Mouse (Mus musculus) midbrain, embryonic 13.5 days (tissue): Measurements from ENCODE around the gene Serinc2. TPM values are rescaled to one million over a fixed set of nuclear protein-coding genes. Genes with fewer than 3 reads are reported as not detected.

Experiments
- ATAC-seq: fragments of 200-750 bp; cut with Nextera tagmentation; 2 replicates; pipeline ENCODE4 v1.8.0; 2017; ENCODE audit warnings: mild to moderate bottlenecking, moderate TSS enrichment, moderate library complexity
- H3K27ac ChIP-seq: fragments of 300-500 bp; sonication (generic); 2 replicates; pipeline ENCODE4 v1.5.1; 2015; ENCODE audit warnings: inconsistent platforms, mild to moderate bottlenecking, moderate library complexity
- H3K27me3 ChIP-seq: fragments of 300-500 bp; sonication (generic); 2 replicates; pipeline ENCODE4 v1.6.1; 2015; ENCODE audit warnings: mild to moderate bottlenecking, inconsistent platforms
- H3K36me3 ChIP-seq: fragments of 300-500 bp; sonication (generic); 2 replicates; pipeline ENCODE4 v1.6.1; 2015; ENCODE audit warnings: mild to moderate bottlenecking, inconsistent platforms
- H3K4me1 ChIP-seq: fragments of 300-500 bp; sonication (generic); replicated peaks from 2 replicates; pipeline ENCODE4 v1.6.1; 2015; ENCODE audit warnings: inconsistent platforms
- H3K4me2 ChIP-seq: fragments of 300-500 bp; sonication (generic); replicated peaks from 2 replicates; pipeline ENCODE4 v1.6.1; 2015; ENCODE audit warnings: moderate library complexity, mild to moderate bottlenecking, inconsistent platforms
- H3K4me3 ChIP-seq: fragments of 300-500 bp; sonication (generic); replicated peaks from 2 replicates; pipeline ENCODE4 v1.5.1; 2015; ENCODE audit warnings: mild to moderate bottlenecking, inconsistent platforms
- H3K9ac ChIP-seq: fragments of 300-500 bp; sonication (generic); replicated peaks from 2 replicates; pipeline ENCODE4 v1.6.1; 2015; ENCODE audit warnings: mild to moderate bottlenecking, inconsistent platforms
- H3K9me3 ChIP-seq: fragments of 300-500 bp; sonication (generic); 2 replicates; pipeline ENCODE4 v1.6.1; 2016; ENCODE audit warnings: mild to moderate bottlenecking, inconsistent platforms
- WGBS: fragments of 180-500 bp; shearing (Covaris S2); methylation state at CpG from one replicate; pipeline ENCODE4 v1.1.7; 2015; 5-methylcytosine and 5-hydroxymethylcytosine counted together
- polyA plus RNA-seq: library from polyadenylated mRNA; unstranded; fragments of >200 nt; fragmentation: Nextera tagmentation; extraction: Ambion mirVana; gene quantifications from 2 replicates; pipeline ENCODE4 v1.2.1, GENCODE M21; 2015

The Serinc2 gene
- polyA plus RNA-seq, 1 experiment from 2014 or later = 70.8 TPM

GRCm38 (mm10) chr4:130295047-130295745 is 16.2 kb upstream of the Serinc2 start:
- no peaks in the 10 kb centered on the region for H3K4me1 ChIP-seq
- H3K4me2 ChIP-seq = no peak overlapping the region
- no peaks in the 10 kb centered on the region for H3K36me3 ChIP-seq
- no peak overlapping the region for H3K4me3 ChIP-seq
- H3K27ac ChIP-seq = no peak overlapping the region
- no peak overlapping the region for H3K9ac ChIP-seq
- no peaks in the 10 kb centered on the region for H3K27me3 ChIP-seq
- ATAC-seq = no peak
- WGBS = 57% methylated on average over 23 of the region's 23 CpGs
- H3K9me3 ChIP-seq = no peaks in the 10 kb centered on the region

GRCm38 (mm10) chr4:130294513-130294912 is 15.5 kb upstream of the Serinc2 start:
- Histone ChIP-seq H3K27me3 (no peaks in the 10 kb centered on the region), H3K4me1 (no peaks in the 10 kb centered on the region), H3K27ac (no peak overlapping the region), H3K9ac (no peak overlapping the region), H3K36me3 (no peaks in the 10 kb centered on the region), H3K9me3 (no peaks in the 10 kb centered on the region), H3K4me2 (no peak overlapping the region), H3K4me3 (no peak overlapping the region)
- no peak for ATAC-seq
- 86% methylated on average over 8 of the region's 8 CpGs for WGBS

- peak; percentile 70 for ATAC-seq
- no peaks in the 10 kb centered on the region for H3K27me3 ChIP-seq
- H3K9ac ChIP-seq = no peak overlapping the region
- H3K9me3 ChIP-seq = no peaks in the 10 kb centered on the region
- H3K27ac ChIP-seq = no peak overlapping the region
- no peaks in the 10 kb centered on the region for H3K36me3 ChIP-seq
- H3K4me1 ChIP-seq = no peaks in the 10 kb centered on the region
- no peak overlapping the region for H3K4me2 ChIP-seq
- H3K4me3 ChIP-seq = no peak overlapping the region
- WGBS = 5% methylated on average over 4 of the region's 4 CpGs
Observed at GRCm38 (mm10) chr4:130292271-130292670, 13.3 kb upstream of the Serinc2 start.

DNA sequence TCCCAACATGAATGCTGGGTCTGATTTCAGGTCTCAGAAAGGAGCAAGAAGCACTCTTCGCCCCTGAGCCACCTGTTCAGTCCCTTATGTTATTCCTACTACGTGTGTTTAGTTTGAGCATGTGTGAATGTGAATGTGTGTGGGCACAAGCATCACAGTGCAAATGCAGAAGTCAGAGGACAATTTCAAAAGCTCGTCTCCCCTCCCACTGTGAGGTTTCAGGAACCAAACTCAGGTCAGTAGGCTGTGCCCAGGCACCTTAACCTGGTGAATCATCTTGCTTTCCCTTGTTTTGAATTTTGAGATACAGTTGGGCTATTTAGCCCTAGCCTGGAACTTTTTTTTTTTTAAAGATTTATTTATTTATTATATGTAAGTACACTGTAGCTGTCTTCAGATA is 10.8 kb upstream of the Serinc2 start:
- Histone ChIP-seq H3K27me3 (no peaks in the 10 kb centered on the region), H3K4me1 (no peaks in the 10 kb centered on the region), H3K4me2 (no peak overlapping the region), H3K36me3 (no peaks in the 10 kb centered on the region), H3K9ac (no peak overlapping the region), H3K4me3 (no peak overlapping the region), H3K9me3 (no peaks in the 10 kb centered on the region), H3K27ac (no peak overlapping the region)
- ATAC-seq = no peak
- 80% methylated on average over 3 of the region's 3 CpGs for WGBS

DNA sequence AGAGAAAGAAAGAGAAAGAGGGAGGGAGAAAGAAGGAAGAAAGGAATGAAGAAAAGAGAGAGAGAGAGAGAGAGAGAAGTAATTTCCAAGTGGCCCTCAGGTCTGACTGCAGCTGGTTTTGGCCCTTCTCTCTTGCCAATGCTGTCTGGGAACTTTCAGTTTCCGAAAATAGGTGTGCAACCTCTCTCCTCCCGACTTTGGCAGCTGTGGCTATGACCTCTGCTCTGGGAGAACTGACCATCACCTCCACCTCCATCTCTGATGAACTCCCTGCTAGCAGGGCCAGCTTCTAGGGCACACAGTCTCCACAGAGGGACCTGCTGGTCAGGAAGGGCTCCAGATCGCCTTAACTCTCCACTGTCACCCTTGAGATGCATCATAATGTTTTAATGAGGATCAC is 7.5 kb upstream of the Serinc2 start:
- H3K9me3 ChIP-seq = no peaks in the 10 kb centered on the region
- no peaks in the 10 kb centered on the region for H3K4me1 ChIP-seq
- H3K27me3 ChIP-seq = no peaks in the 10 kb centered on the region
- no peaks in the 10 kb centered on the region for H3K36me3 ChIP-seq
- no peak for ATAC-seq
- no peak overlapping the region for H3K9ac ChIP-seq
- no peak overlapping the region for H3K27ac ChIP-seq
- WGBS = 67% methylated on average over 3 of the region's 3 CpGs
- no peak overlapping the region for H3K4me3 ChIP-seq
- no peak overlapping the region for H3K4me2 ChIP-seq

DNA sequence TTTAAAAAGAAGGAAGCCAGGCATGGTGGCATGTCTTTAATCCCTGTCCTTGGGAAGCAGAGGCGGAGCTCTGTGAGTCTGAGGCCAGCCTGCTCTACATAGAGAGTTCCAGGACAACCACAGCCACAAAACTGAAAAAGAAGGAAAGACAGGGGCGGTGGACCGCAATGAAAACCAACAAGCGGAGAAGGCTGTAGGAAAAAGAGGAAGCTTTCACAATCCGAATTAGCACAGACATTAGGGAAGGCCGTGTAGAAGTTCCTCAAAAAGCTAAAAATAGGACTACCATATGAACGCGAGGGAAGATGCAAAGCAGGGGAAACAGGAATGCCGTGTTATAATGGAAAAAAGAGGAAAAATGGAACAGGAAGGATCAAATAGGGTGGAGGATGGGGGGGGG is 4.8 kb upstream of the Serinc2 start:
- H3K27ac ChIP-seq = no peak overlapping the region
- H3K9me3 ChIP-seq = no peaks in the 10 kb centered on the region
- no peaks in the 10 kb centered on the region for H3K36me3 ChIP-seq
- no peak overlapping the region for H3K4me3 ChIP-seq
- ATAC-seq = no peak
- H3K4me1 ChIP-seq = no peaks in the 10 kb centered on the region
- H3K9ac ChIP-seq = no peak overlapping the region
- no peaks in the 10 kb centered on the region for H3K27me3 ChIP-seq
- WGBS = 85% methylated on average over 9 of the region's 9 CpGs
- no peak overlapping the region for H3K4me2 ChIP-seq

GRCm38 (mm10) chr4:130282856-130283255 is 3.9 kb upstream of the Serinc2 start:
- H3K27ac ChIP-seq = no peak overlapping the region
- no peaks in the 10 kb centered on the region for H3K27me3 ChIP-seq
- no peaks in the 10 kb centered on the region for H3K9me3 ChIP-seq
- H3K4me1 ChIP-seq = no peaks in the 10 kb centered on the region
- WGBS = 77% methylated on average over 5 of the region's 5 CpGs
- no peak for ATAC-seq
- no peak overlapping the region for H3K4me3 ChIP-seq
- no peaks in the 10 kb centered on the region for H3K36me3 ChIP-seq
- no peak overlapping the region for H3K4me2 ChIP-seq
- H3K9ac ChIP-seq = no peak overlapping the region

DNA sequence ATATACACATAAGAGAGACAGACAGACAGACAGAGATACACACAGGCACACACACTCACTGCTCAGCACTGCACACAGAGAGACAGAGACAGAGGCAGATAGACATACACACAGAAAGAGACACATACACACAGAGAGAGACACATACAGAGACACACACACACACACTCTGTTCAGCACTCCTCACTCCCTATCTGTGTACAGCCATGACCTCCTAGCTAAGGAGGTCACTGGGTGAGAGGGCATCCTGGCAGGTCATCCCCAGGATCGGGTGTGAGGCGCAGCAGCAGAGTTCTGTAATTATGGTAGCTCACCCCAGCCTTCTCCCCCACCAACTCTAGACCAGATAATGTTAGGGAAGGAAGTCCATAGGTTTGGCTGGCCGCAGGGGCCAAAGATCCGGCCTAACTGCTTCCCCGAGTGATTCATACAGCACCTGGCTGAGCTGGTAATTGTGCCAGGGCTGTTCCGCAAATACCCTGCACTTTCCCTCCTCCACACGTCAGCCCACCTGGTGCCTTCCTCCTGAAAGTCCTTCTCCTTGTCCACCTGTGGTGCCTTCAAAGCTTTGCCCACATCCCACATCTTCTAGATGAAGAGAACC is 2.3 kb downstream of the Serinc2 start:
- WGBS = 76% methylated on average over 7 of the region's 7 CpGs

GRCm38 (mm10) chr4:130275823-130276105 is 3.2 kb downstream of the Serinc2 start:
- WGBS = 39% methylated on average over 5 of the region's 5 CpGs
- Histone ChIP-seq H3K9ac (peak overlapping the region; percentile 99), H3K4me1 (peaks cover 36% of the 10 kb centered on the region), H3K4me2 (peak overlapping the region; percentile 74), H3K36me3 (peaks cover 5% of the 10 kb centered on the region; the same call in 1 of the 2 replicates), H3K27ac (peak overlapping the region; percentile 98), H3K9me3 (no peaks in the 10 kb centered on the region), H3K27me3 (no peaks in the 10 kb centered on the region), H3K4me3 (peak overlapping the region; percentile 75)
- no peak for ATAC-seq

More for the DNA sequence above, 2.3 kb downstream of the Serinc2 start:
- Histone ChIP-seq H3K36me3 (no peaks in the 10 kb centered on the region), H3K4me2 (0 out of 2 replicates have a peak overlapping the region, but pooled peaks have one; percentile 1), H3K27ac (no peak overlapping the region; the same call in 1 of the 2 replicates), H3K4me3 (no peak overlapping the region), H3K4me1 (peaks cover 36% of the 10 kb centered on the region), H3K9me3 (no peaks in the 10 kb centered on the region), H3K9ac (no peak overlapping the region), H3K27me3 (no peaks in the 10 kb centered on the region)
- no peak for ATAC-seq

- Histone ChIP-seq H3K4me2 (peak overlapping the region; percentile 74), H3K27me3 (no peaks in the 10 kb centered on the region), H3K9me3 (no peaks in the 10 kb centered on the region), H3K36me3 (peaks cover 5% of the 10 kb centered on the region; the same call in 1 of the 2 replicates), H3K4me1 (peaks cover 36% of the 10 kb centered on the region), H3K27ac (peak overlapping the region; percentile 98), H3K9ac (peak overlapping the region; percentile 99), H3K4me3 (peak overlapping the region; percentile 75)
- ATAC-seq = peak; percentile 34
- under 1% methylated on average over 57 of the region's 62 CpGs for WGBS
Observed at GRCm38 (mm10) chr4:130275016-130275822, 3.8 kb downstream of the Serinc2 start.

DNA sequence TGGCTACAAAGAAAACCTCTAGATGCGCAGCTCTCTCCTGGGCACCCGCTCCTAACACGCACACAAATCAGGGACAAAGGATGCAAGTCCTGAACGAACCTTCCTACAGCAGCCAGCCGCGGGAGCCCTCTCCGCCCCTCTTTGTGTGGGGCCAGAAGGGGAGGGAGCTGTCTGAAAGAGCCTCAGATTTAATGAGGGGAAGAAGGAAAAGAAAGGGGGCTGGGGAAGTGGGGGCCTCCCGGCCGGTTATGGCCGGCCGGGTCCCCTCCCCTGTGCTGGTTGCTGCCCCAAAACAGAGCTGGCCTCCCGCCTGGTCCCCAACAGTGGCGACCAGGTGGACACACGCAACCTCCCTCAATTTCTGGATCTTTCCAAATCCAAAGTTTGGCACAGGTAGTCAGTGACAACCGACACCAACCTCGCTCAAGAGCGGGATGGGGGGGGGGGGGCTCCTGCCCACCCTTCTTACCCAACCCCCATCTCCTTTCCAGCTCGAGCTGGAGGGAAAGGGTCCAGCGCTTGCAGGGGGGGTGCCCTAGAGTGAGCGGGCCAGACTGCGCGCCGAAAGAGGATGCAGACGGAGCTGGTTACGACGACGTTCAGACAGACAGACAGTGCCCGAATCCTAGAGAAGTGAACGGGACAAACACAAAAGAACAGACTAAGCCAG is 4.5 kb downstream of the Serinc2 start:
- WGBS = 0% methylated on average over 29 of the region's 29 CpGs
- Histone ChIP-seq H3K4me2 (peak overlapping the region; percentile 74), H3K27me3 (no peaks in the 10 kb centered on the region), H3K4me1 (peaks cover 36% of the 10 kb centered on the region), H3K4me3 (peak overlapping the region; percentile 75), H3K27ac (peak overlapping the region; percentile 98), H3K36me3 (peaks cover 5% of the 10 kb centered on the region; the same call in 1 of the 2 replicates), H3K9ac (peak overlapping the region; percentile 99), H3K9me3 (no peaks in the 10 kb centered on the region)
- peak; percentile 90 for ATAC-seq
